Mouse (Mus musculus) G1E-ER4 (cell line): ENCODE measurements around the gene Rnase4. TPM values are rescaled to one million over a fixed set of nuclear protein-coding genes. Genes with fewer than 3 reads are reported as not detected.

Experiments
- GATA1 ChIP-seq: IDR thresholded peaks from one replicate; pipeline ENCODE4 v1.8.0; 2012; ENCODE audit warnings: low read length, inconsistent platforms
- polyA plus RNA-seq: library from polyadenylated mRNA; stranded (reverse); fragments of >175 nt; gene quantifications from 2 replicates; pipeline ENCODE4 v1.2.3, GENCODE M21; 2012

Gene Rnase4
- polyA plus RNA-seq, 1 experiment, result not detected

DNA sequence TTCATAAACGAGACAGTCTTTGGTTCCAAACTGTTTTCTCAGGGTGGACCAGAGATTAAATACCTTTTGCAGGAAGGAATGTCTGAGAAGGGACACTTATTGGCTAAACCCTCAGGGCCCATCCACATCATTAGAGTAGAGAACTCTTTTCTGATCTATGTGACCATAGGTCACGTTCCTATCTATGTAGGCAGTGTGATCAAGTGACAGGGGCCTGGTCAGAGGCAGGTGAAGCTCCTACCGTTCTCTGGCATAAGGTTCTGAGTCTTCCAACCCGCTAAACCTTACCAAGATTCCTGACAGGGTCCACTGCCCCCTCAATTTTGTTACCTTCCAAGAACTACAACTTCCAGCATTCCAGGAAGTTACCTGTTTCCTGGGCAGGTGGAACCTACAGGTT, 51.2 kb downstream of the Rnase4 start:
- no peak for TF ChIP-seq GATA1

DNA sequence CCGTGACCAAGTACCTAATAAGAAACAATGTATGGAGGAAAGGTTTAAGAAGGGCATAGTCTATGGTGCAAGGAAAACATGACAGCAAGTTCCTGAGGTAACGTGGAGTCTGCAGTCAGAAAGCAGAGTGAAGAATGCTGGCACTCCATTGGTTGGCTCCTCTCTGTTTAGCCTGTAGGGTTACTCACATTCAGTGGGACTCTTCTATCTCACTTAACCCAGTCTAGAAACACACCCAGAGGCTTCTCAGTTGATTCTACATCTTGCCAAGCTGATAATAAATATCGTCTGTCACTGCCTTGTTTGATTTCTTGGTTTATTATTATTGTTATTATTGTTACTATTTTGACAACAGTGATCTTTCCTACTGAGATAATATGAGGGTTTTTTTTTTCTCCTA, 51.7 kb downstream of the Rnase4 start:
- no peak for TF ChIP-seq GATA1

DNA sequence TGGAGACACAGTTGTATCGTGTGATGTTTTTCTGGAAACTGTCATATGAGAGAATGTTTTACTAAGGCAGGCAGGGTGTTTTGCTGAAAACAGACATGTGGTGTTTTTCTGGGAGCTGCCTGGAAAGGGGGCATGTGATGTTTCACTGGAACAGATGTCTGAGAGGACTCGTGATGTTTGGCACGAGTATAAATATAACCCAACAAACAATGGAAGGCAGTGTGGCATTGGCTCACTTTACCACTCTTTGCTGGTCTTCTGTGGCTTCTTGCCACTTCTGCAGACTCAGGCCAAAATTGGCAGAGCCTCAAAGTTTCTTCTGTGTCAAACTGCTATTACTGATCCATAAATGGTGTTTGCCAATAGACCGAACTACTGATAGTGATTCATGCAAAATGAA, 52.4 kb downstream of the Rnase4 start:
- no peak for TF ChIP-seq GATA1

DNA sequence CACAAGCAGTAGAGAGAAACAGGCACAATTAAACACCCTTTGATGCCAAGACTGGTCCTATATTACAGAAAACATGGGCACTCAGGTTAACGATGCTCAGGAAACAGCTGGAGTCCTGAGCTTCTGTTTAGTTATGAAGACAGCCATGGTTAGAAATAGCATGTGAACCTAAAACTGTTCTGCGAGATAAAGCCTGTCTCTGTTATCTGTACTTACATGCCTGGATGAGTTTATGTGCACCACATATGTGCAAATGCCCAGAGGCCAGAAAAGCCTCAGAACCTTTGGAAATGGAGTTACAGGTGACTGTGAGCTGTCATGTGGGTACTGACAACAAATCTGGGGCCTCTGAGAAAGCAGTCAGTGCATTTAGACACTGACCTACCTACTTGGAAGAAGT, 53.1 kb downstream of the Rnase4 start:
- no peak for TF ChIP-seq GATA1

DNA sequence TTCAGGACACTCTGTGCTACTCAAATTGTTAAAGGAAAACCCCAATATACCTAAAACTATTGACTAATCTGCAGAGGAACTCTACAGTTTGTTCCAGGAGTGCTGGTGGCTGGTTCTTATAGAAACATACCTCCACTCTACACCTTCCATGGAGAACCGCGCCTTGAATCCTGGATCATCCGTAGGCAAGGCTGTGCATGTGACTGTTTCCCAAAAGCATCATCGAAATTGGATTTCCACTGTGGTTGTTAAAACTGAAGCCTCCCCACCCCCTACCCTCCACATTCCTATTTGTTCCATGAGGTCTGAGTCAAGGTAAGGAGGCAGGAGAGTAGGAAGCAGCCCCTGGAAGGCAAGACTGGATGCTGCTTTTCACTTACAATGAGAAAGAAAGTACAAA, 53.6 kb downstream of the Rnase4 start:
- no peak for TF ChIP-seq GATA1

DNA sequence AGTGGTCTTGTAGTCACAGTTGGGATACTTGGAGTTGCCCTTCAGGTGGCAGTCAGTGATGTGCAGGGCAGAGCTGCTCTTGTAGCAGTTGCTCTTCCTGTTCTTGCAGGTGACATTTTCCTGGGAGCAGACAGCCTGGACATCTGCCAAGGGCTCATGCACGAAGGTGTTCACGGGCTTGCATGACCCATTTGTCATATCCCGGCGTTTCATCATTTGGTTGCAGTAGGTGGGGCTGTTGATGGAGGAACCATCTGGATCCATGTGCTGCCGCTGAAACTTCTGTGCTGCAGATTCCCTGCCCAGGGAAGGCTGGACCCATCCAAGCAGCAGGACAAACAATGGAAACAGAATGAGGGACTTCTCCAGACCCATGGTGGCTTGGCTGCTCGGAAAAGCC, 54.6 kb downstream of the Rnase4 start:
- no peak for TF ChIP-seq GATA1

DNA sequence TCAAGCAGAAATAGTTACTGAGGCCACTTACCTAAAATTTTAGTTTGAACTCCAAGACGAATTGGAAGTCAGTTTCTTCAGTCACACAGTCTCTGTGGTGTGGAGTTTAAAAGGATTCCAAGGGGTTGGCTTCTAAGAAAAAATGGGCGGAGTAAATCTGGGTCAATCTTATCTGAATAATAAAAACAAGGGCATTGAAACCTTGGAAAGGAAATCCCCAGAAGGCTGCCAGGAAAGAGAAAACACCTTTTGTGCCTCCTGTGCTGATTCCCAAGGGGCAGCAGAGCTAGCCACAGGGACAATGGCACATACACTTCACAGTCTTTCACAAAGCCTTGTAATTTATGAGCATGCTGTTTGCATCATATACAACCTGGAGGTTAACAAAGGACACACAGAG, 55.8 kb downstream of the Rnase4 start, which contains the start of gene Rnase1:
Gene Rnase1 (minus strand): TSS at position 101 of the 400 bp plus-strand sequence.
- TF ChIP-seq GATA1, result no peak

DNA sequence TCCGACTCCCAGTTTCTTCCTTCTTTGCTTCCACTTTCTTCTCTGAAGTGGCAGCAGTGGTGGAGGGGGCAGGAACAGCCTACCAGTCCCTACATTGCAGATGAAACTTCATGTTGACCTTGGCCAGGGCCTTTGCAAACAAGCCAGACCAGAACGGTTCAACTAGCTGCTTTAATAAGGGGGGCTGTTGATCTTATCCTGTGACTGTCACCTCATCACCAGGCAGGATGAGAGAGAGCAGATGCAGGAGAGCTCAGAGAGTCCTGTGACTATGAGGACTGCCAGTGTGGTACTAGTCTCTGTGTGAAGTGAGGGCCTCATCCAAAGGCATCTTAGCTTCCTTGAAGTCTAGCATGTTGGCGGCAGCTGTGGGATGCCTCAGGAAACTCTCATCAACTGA, 57.1 kb downstream of the Rnase4 start:
- TF ChIP-seq GATA1, result no peak

DNA sequence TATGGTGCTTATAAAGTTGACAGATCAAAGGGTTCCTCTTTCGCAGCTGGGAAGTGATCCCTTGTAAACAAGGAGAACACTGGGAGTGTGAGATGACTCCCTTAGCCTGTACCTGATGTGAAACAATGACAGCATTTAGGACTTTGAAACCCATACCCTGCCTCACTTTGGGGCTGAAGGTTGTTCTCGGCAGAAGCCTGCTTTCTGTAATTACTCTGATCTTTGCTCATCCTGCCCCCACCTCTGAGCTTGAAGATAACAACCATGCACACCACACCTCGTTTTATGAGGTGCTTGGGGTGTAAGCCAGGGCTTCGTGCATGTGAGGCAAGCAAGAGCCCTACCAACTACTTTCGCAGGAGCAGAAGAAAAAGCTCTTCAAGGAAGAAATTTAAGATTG, 58.3 kb downstream of the Rnase4 start:
- no peak for TF ChIP-seq GATA1

DNA sequence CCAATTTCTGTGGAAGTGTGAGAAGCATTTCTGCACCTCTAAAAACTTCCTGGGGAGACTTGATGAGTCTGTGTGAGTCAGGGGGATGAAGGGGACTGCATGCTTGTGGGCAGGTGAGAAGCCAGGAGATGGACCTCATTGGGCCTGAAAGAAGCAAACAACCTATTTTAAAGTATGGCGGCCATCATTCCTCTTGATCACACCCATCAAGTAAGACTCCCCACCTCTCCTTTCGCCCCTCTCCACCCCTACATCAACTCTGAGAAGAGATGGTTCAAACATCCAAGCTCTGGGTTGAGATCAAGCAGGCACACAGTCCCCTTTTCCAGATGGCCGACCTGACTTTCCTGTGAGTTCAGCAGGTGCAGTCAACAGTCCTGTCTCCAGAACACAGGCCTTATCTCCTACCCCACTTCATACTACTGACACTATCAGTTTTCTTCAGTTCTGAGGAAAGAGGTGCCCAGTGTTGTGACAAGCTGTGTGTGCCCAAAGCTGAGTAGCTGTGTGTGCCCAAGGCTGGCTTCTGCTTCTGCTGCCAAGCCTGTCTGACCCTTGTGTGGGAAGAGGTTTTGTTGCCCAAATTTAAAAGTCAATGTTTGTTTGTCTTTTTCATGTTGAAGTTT, 59.4 kb downstream of the Rnase4 start:
- no peak for TF ChIP-seq GATA1

DNA sequence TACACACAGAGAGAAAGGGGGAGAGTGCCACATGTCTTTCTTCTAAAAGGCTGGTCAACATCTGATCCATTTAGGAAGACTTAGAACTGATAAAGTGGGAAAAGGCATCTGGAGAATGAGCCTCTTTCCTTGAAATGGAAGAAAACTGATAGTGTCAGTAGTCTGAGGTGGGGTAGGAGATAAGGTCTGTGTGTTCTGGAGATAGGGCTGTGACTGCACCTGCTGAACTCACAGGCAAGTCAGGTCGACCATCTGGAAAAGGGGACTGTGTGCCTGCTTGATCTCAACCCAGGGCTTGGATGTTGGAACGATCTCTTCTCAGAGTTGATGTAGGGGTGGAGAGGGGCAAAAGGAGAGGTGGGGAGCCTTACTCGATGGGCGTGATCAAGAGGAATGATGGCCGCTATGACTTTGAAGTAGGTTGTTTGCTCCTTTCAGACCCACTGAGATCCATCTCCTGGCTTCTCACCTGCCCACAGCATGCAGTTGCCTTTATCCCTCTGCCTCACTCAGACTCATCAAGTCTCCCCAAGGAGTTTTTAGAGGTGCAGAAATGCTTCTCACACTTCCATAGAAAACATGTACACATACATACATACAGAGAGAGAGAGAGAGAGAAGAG, 61.5 kb downstream of the Rnase4 start:
- TF ChIP-seq GATA1, result no peak

Other genes starting within 250 kb of the Rnase4 start
- gene Tep1, start 220.5 kb upstream of the Rnase4 start, polyA plus RNA-seq, result 1.2 and 1.5 TPM in 2 replicates
- not detected in 2 replicates for gene Klhl33, start 193.6 kb upstream of the Rnase4 start, polyA plus RNA-seq
- gene Osgep, start 166.2 kb upstream of the Rnase4 start, polyA plus RNA-seq, result 46.1 and 70.5 TPM in 2 replicates
- 204 and 236 TPM in 2 replicates for gene Apex1, start 166.1 kb upstream of the Rnase4 start, polyA plus RNA-seq
- 74.0 and 135 TPM in 2 replicates for gene Pip4p1, start 160.2 kb upstream of the Rnase4 start, polyA plus RNA-seq
- 0.79 and 1.1 TPM in 2 replicates for gene Pnp, start 160.0 kb upstream of the Rnase4 start, polyA plus RNA-seq
- 0.12 and 1.1 TPM in 2 replicates for gene Gm49342, start 146.6 kb upstream of the Rnase4 start, polyA plus RNA-seq
- gene Pnp2, start 135.1 kb upstream of the Rnase4 start, polyA plus RNA-seq, result not detected in 2 replicates
- gene Rnase10, start 83.3 kb upstream of the Rnase4 start, polyA plus RNA-seq, result not detected in 2 replicates
- gene Rnase9, start 49.2 kb upstream of the Rnase4 start, polyA plus RNA-seq, result not detected in 2 replicates
- not detected in 2 replicates for gene Rnase11, start 40.9 kb upstream of the Rnase4 start, polyA plus RNA-seq
- not detected in 2 replicates for gene Rnase12, start 33.4 kb upstream of the Rnase4 start, polyA plus RNA-seq
- not detected in 2 replicates for gene Olfr750, start 16.6 kb upstream of the Rnase4 start, polyA plus RNA-seq
- not detected in 2 replicates for gene Ang, start 73 bp downstream of the Rnase4 start, polyA plus RNA-seq
- not detected in 2 replicates for gene Eddm3b, start 23.3 kb downstream of the Rnase4 start, polyA plus RNA-seq
- 0.03 TPM in 1 of 2 replicates, not detected in the other for gene Rnase6, start 32.8 kb downstream of the Rnase4 start, polyA plus RNA-seq
- not detected in 2 replicates for gene Rnase1, start 55.7 kb downstream of the Rnase4 start, polyA plus RNA-seq
- not detected in 2 replicates for gene Rnase2b, start 71.2 kb downstream of the Rnase4 start, polyA plus RNA-seq
- gene Ang2, start 108.1 kb downstream of the Rnase4 start, polyA plus RNA-seq, result not detected in 2 replicates
- not detected in 2 replicates for gene Ear14, start 112.3 kb downstream of the Rnase4 start, polyA plus RNA-seq
- not detected in 2 replicates for gene Rnase2a, start 165.0 kb downstream of the Rnase4 start, polyA plus RNA-seq